Mouse (Mus musculus): ENCODE data around the gene Fgfr4. TPM values are rescaled to one million over a fixed set of nuclear protein-coding genes. Genes with fewer than 3 reads are reported as not detected.
A peak's percentile ranks its signal among the peaks of the same experiment; 100 is the strongest.

The Fgfr4 gene
- polyA plus RNA-seq, 1 experiment from 2014 or later, result 0.25 TPM

GRCm38 (mm10) chr13:55205448-55206205 is 53.2 kb downstream of the Fgfr4 start:
- no peak overlapping the region for H3K27ac ChIP-seq (replicated peaks)

GRCm38 (mm10) chr13:55208837-55209648 is 56.6 kb downstream of the Fgfr4 start:
- H3K27me3 ChIP-seq (ENCODE audit: low read depth, poor library complexity, severe bottlenecking), result no peaks in the 10 kb centered on the region
- no peaks in the 10 kb centered on the region for H3K9me3 ChIP-seq (replicated peaks)
- H3K4me1 ChIP-seq, result peaks cover 38% of the 10 kb centered on the region
- H3K27ac ChIP-seq (replicated peaks), result peak overlapping the region; percentile 100
- H3K36me3 ChIP-seq, result peaks cover 10% of the 10 kb centered on the region
- peak overlapping the region; percentile 95; the same call in 1 of the 2 replicates for H3K4me3 ChIP-seq
- WGBS, result 70% methylated on average over 13 of the region's 13 CpGs
- no peak for DNase-seq (ENCODE audit: low spot score)

More at GRCm38 (mm10) chr13:55205448-55206205, 53.2 kb downstream of the Fgfr4 start:
- no peaks in the 10 kb centered on the region for H3K36me3 ChIP-seq
- 91% methylated on average over 6 of the region's 6 CpGs for WGBS
- H3K4me3 ChIP-seq, result no peak overlapping the region
- H3K27me3 ChIP-seq (ENCODE audit: low read depth, poor library complexity, severe bottlenecking), result no peaks in the 10 kb centered on the region
- no peaks in the 10 kb centered on the region for H3K9me3 ChIP-seq (replicated peaks)
- peaks cover 15% of the 10 kb centered on the region for H3K4me1 ChIP-seq
- no peak for DNase-seq (ENCODE audit: low spot score)

- Histone ChIP-seq H3K9me3 (replicated peaks) (no peaks in the 10 kb centered on the region), H3K4me3 (peak within 1 kb of the TSS; percentile 95), H3K36me3 (peaks cover 16% of the 10 kb centered on the region), H3K27ac (replicated peaks) (peak within 1 kb of the TSS; percentile 100), H3K4me1 (peaks cover 45% of the 10 kb centered on the region), H3K27me3 (ENCODE audit: low read depth, poor library complexity, severe bottlenecking) (no peaks in the 10 kb centered on the region)
- WGBS, result 13% methylated on average over 31 of the region's 31 CpGs
- no peak for DNase-seq (ENCODE audit: low spot score)
Observed at GRCm38 (mm10) chr13:55209649-55210192, 57.3 kb downstream of the Fgfr4 start, which contains the start of gene Nsd1. TSS of gene Nsd1 (plus strand) at chr13:55209782.

- peaks cover 23% of the 10 kb centered on the region for H3K36me3 ChIP-seq
Observed at GRCm38 (mm10) chr13:55210193-55210970, 57.9 kb downstream of the Fgfr4 start.

GRCm38 (mm10) chr13:55210971-55211220 is 58.5 kb downstream of the Fgfr4 start:
- H3K4me1 ChIP-seq, result peaks cover 57% of the 10 kb centered on the region

More at GRCm38 (mm10) chr13:55210193-55210970, 57.9 kb downstream of the Fgfr4 start:
- no peaks in the 10 kb centered on the region for H3K9me3 ChIP-seq (replicated peaks)
- H3K27me3 ChIP-seq (ENCODE audit: low read depth, poor library complexity, severe bottlenecking), result no peaks in the 10 kb centered on the region
- peak overlapping the region; percentile 95 for H3K4me3 ChIP-seq
- DNase-seq (ENCODE audit: low spot score), result peak; percentile 86
- H3K4me1 ChIP-seq, result peaks cover 52% of the 10 kb centered on the region
- 1% methylated on average over 75 of the region's 77 CpGs for WGBS
- peak overlapping the region; percentile 100 for H3K27ac ChIP-seq (replicated peaks)

GRCm38 (mm10) chr13:55211221-55212010 is 59.0 kb downstream of the Fgfr4 start:
- peak overlapping the region; percentile 95 for H3K4me3 ChIP-seq
- peak overlapping the region; percentile 100 for H3K27ac ChIP-seq (replicated peaks)
- no peaks in the 10 kb centered on the region for H3K9me3 ChIP-seq (replicated peaks)
- H3K36me3 ChIP-seq, result peaks cover 33% of the 10 kb centered on the region
- H3K4me1 ChIP-seq, result peaks cover 62% of the 10 kb centered on the region
- no peaks in the 10 kb centered on the region for H3K27me3 ChIP-seq (ENCODE audit: low read depth, poor library complexity, severe bottlenecking)
- DNase-seq (ENCODE audit: low spot score), result peak; percentile 93
- under 1% methylated on average over 69 of the region's 93 CpGs for WGBS

More at GRCm38 (mm10) chr13:55210971-55211220, 58.5 kb downstream of the Fgfr4 start:
- Histone ChIP-seq H3K27me3 (ENCODE audit: low read depth, poor library complexity, severe bottlenecking) (no peaks in the 10 kb centered on the region), H3K27ac (replicated peaks) (peak overlapping the region; percentile 100), H3K9me3 (replicated peaks) (no peaks in the 10 kb centered on the region), H3K4me3 (peak overlapping the region; percentile 95), H3K36me3 (peaks cover 28% of the 10 kb centered on the region)
- WGBS, result under 1% methylated on average over 17 of the region's 17 CpGs
- DNase-seq (ENCODE audit: low spot score), result peak; percentile 85

GRCm38 (mm10) chr13:55212011-55212360 is 59.5 kb downstream of the Fgfr4 start:
- H3K4me3 ChIP-seq, result peak overlapping the region; percentile 95

GRCm38 (mm10) chr13:55212361-55213137 is 60.1 kb downstream of the Fgfr4 start:
- WGBS, result under 1% methylated on average over 57 of the region's 58 CpGs

More at GRCm38 (mm10) chr13:55212011-55212360, 59.5 kb downstream of the Fgfr4 start:
- H3K27ac ChIP-seq (replicated peaks), result peak overlapping the region; percentile 100
- 0% methylated on average over 7 of the region's 32 CpGs for WGBS
- no peaks in the 10 kb centered on the region for H3K9me3 ChIP-seq (replicated peaks)
- no peak for DNase-seq (ENCODE audit: low spot score)
- H3K36me3 ChIP-seq, result peaks cover 39% of the 10 kb centered on the region
- no peaks in the 10 kb centered on the region for H3K27me3 ChIP-seq (ENCODE audit: low read depth, poor library complexity, severe bottlenecking)
- H3K4me1 ChIP-seq, result peaks cover 66% of the 10 kb centered on the region

GRCm38 (mm10) chr13:55213138-55213806 is 60.8 kb downstream of the Fgfr4 start:
- WGBS, result 67% methylated on average over 10 of the region's 10 CpGs
- Histone ChIP-seq H3K4me1 (peaks cover 75% of the 10 kb centered on the region), H3K9me3 (replicated peaks) (no peaks in the 10 kb centered on the region), H3K4me3 (peak overlapping the region; percentile 95), H3K27ac (replicated peaks) (peak overlapping the region; percentile 100), H3K27me3 (ENCODE audit: low read depth, poor library complexity, severe bottlenecking) (no peaks in the 10 kb centered on the region), H3K36me3 (peaks cover 52% of the 10 kb centered on the region)
- DNase-seq (ENCODE audit: low spot score), result no peak

More at GRCm38 (mm10) chr13:55212361-55213137, 60.1 kb downstream of the Fgfr4 start:
- H3K27me3 ChIP-seq (ENCODE audit: low read depth, poor library complexity, severe bottlenecking), result no peaks in the 10 kb centered on the region
- peak overlapping the region; percentile 95 for H3K4me3 ChIP-seq
- DNase-seq (ENCODE audit: low spot score), result peak; percentile 75
- H3K27ac ChIP-seq (replicated peaks), result peak overlapping the region; percentile 100
- H3K9me3 ChIP-seq (replicated peaks), result no peaks in the 10 kb centered on the region
- H3K4me1 ChIP-seq, result peaks cover 72% of the 10 kb centered on the region
- peaks cover 45% of the 10 kb centered on the region for H3K36me3 ChIP-seq

Data from midbrain, embryonic 10.5 days (tissue).